ENCODE assay signal across 12 mouse cellular contexts in the genomic region with DNA sequence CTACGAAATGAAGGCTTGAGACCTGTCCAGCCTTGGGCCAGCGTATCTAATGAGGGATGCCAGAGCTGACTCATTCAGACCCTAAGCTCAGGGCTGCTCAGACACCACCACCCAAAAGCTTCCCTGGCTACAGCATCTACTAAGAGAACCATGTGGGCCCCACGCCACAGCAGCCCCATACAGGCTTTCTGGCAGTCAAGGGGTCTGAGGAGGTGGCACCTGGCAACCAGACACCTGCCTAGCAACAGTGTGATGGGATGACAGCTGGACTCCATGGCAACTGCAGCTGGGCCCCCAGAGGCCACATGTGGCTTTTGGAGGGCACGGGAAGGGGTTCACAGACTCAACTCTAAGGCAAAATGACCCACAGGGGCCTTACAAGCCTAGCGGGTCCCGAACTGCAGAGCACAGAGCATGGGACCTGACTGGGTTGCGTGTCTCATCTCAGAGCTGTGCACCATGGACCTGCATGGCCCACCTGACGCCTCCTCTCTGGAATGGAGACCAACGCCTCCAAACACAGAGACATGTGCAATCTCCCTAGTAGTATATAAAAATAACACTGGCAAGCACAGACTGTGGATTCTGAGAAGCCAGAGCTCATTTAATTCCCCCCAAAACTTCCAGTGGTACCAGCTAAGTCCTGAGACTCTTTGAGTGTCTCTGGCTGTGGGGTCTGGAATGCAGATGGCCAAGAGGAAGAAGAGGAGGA. TPM values are rescaled to one million over a fixed set of nuclear protein-coding genes. Genes with fewer than 3 reads are reported as not detected.
DNase-seq lines count a peak whose midpoint lies in the region; ATAC-seq and TF ChIP-seq lines count a peak whose summit lies in the region.
"Had no signal": no experiment of that assay in that cellular context is flagged by ENCODE, and none has a peak within 500 bp of the region (broad histone marks: within the 10 kb centered on the region; RNA-seq: fewer than 3 reads in every experiment).

No protein-coding gene starts in this region.

- H3K27me3 ChIP-seq in embryonic facial prominence, embryonic 11.5 days (ENCODE audit: control insufficient read depth, insufficient read depth, low read length): no peaks in the 10 kb centered on the region
- no peaks in the 10 kb centered on the region for H3K27me3 ChIP-seq in hindbrain, embryonic 14.5 days (ENCODE audit: control insufficient read depth, insufficient read depth, low read length)
- no peaks in the 10 kb centered on the region for H3K27me3 ChIP-seq in neural tube, embryonic 12.5 days (replicated peaks)
- H3K27me3 ChIP-seq: liver, embryonic 12.5 days had no signal

- H3K4me1 ChIP-seq in embryonic facial prominence, embryonic 11.5 days (ENCODE audit: control insufficient read depth, insufficient read depth, low read length): peaks cover 8% of the 10 kb centered on the region; the same call in 1 of the 2 replicates
- peaks cover 40% of the 10 kb centered on the region for H3K4me1 ChIP-seq in hindbrain, embryonic 14.5 days (replicated peaks; ENCODE audit: control insufficient read depth, insufficient read depth, low read length)
- H3K4me1 ChIP-seq in neural tube, embryonic 12.5 days: peaks cover 45% of the 10 kb centered on the region

- no peak overlapping the region; the same call in 1 of the 2 replicates for H3K9ac ChIP-seq in embryonic facial prominence, embryonic 11.5 days (replicated peaks; ENCODE audit: low read length)
- H3K9ac ChIP-seq in hindbrain, embryonic 14.5 days: 0 out of 2 replicates have a peak overlapping the region, but pooled peaks have one; percentile 20
- H3K9ac ChIP-seq in neural tube, embryonic 12.5 days: no peak overlapping the region
- H3K9ac ChIP-seq: liver, embryonic 12.5 days had no signal

- no peak overlapping the region for H3K4me3 ChIP-seq in embryonic facial prominence, embryonic 11.5 days (ENCODE audit: low read depth, low read length)
- no peak overlapping the region for H3K4me3 ChIP-seq in hindbrain, embryonic 14.5 days (replicated peaks; ENCODE audit: low read length)
- H3K4me3 ChIP-seq in neural tube, embryonic 12.5 days: no peak overlapping the region
- H3K4me3 ChIP-seq: liver, embryonic 12.5 days had no signal

- no peak for TF ChIP-seq CTCF in brain, embryonic 14.5 days (IDR thresholded peaks at IDR 0.05; ENCODE audit: borderline replicate concordance, extremely low read depth, insufficient read depth, insufficient read length)

- H3K9me3 ChIP-seq in embryonic facial prominence, embryonic 11.5 days (replicated peaks; ENCODE audit: control insufficient read depth, low read length): no peaks in the 10 kb centered on the region
- H3K9me3 ChIP-seq in hindbrain, embryonic 14.5 days (ENCODE audit: control insufficient read depth, low read length): no peaks in the 10 kb centered on the region
- H3K9me3 ChIP-seq in neural tube, embryonic 12.5 days: no peaks in the 10 kb centered on the region
- H3K9me3 ChIP-seq: liver, embryonic 12.5 days had no signal

- peak overlapping the region; percentile 8; the same call in 1 of the 2 replicates for H3K4me2 ChIP-seq in embryonic facial prominence, embryonic 11.5 days (ENCODE audit: low read depth, low read length)
- no peak overlapping the region for H3K4me2 ChIP-seq in hindbrain, embryonic 14.5 days (replicated peaks)
- H3K4me2 ChIP-seq in neural tube, embryonic 12.5 days (replicated peaks): peak overlapping the region; percentile 4; the same call in 1 of the 2 replicates
- H3K4me2 ChIP-seq: liver, embryonic 12.5 days had no signal

- 0 out of 2 replicates have a peak, but pooled peaks have one; percentile 3 for ATAC-seq in embryonic facial prominence, embryonic 11.5 days (replicated peaks; ENCODE audit: insufficient number of reproducible peaks, low FRiP score, low TSS enrichment, low read depth)
- peak; percentile 44; the same call in 1 of the 2 replicates for ATAC-seq in hindbrain, embryonic 14.5 days (ENCODE audit: low FRiP score)
- 0 out of 2 replicates have a peak, but pooled peaks have one; percentile 22 for ATAC-seq in neural tube, embryonic 12.5 days (ENCODE audit: low FRiP score, low read depth)
- ATAC-seq: liver, embryonic 12.5 days had no signal

- H3K36me3 ChIP-seq in embryonic facial prominence, embryonic 11.5 days (replicated peaks; ENCODE audit: control insufficient read depth, insufficient read depth, low read depth, low read length): no peaks in the 10 kb centered on the region
- no peaks in the 10 kb centered on the region for H3K36me3 ChIP-seq in hindbrain, embryonic 14.5 days (replicated peaks; ENCODE audit: control insufficient read depth, insufficient read depth)
- no peaks in the 10 kb centered on the region for H3K36me3 ChIP-seq in neural tube, embryonic 12.5 days
- H3K36me3 ChIP-seq: liver, embryonic 12.5 days had no signal

- intact Hi-C loops in gastrocnemius, postnatal 36 days (cut with DNase I): no loop called here

- TF ChIP-seq POLR2A in brain, embryonic 14.5 days (IDR thresholded peaks at IDR 0.05; ENCODE audit: borderline replicate concordance, extremely low read depth, insufficient read depth, insufficient read length, poor library complexity, severe bottlenecking): no peak

- DNase-seq in brain, embryonic 14.5 days (ENCODE audit: low read depth): peak; percentile 68
- no peak for DNase-seq in embryonic facial prominence, embryonic 11.5 days (ENCODE audit: low spot score)
- no peak for DNase-seq in hindbrain, embryonic 14.5 days (ENCODE audit: low spot score)
- no peak for DNase-seq in gastrocnemius, postnatal 36 days
- DNase-seq in cerebellum, adult 11 months: no peak
- no peak for DNase-seq in gastrocnemius, adult 8-10 months (ENCODE audit: low spot score in 2 of 2)
- DNase-seq in left cerebral cortex, adult 8-10 months (ENCODE audit: low spot score in 2 of 2): no peak
- DNase-seq: cerebellum, adult 9-11 months; gastrocnemius, postnatal 10 days; heart, postnatal 4 days had no signal

- 69% methylated on average over 9 of the region's 9 CpGs for WGBS in embryonic facial prominence, embryonic 11.5 days
- 55% methylated on average over 9 of the region's 9 CpGs for WGBS in hindbrain, embryonic 14.5 days
- 64% methylated on average over 9 of the region's 9 CpGs for WGBS in neural tube, embryonic 12.5 days

- H3K27ac ChIP-seq in embryonic facial prominence, embryonic 11.5 days (replicated peaks; ENCODE audit: low read depth, low read length): no peak overlapping the region
- peak overlapping the region; percentile 68 for H3K27ac ChIP-seq in hindbrain, embryonic 14.5 days
- H3K27ac ChIP-seq in neural tube, embryonic 12.5 days: no peak overlapping the region
- H3K27ac ChIP-seq: liver, embryonic 12.5 days had no signal

RNA-seq across cellular contexts. Expression of a gene that starts 50.2 kb away (rescaled TPM):
- 49.4 and 55.7 TPM in 2 replicates for polyA plus RNA-seq in brain, embryonic 14.5 days (2012; rRNA removed)
- polyA plus RNA-seq in embryonic facial prominence, embryonic 11.5 days (2014; fragmentation: Nextera tagmentation; extraction: Ambion mirVana): 15.5 and 21.7 TPM in 2 replicates
- 27.3 and 28.8 TPM in 2 replicates for polyA plus RNA-seq in hindbrain, embryonic 14.5 days (2014; fragmentation: Nextera tagmentation; extraction: Ambion mirVana)
- 45.3 and 47.8 TPM in 2 replicates for polyA plus RNA-seq in neural tube, embryonic 12.5 days (2016; fragmentation: Nextera tagmentation; extraction: Ambion mirVana)
- total RNA-seq in gastrocnemius, postnatal 36 days (2021): 1 to 10 TPM; 3.7 to 5.0 TPM
- total RNA-seq in gastrocnemius, adult 8-10 months (2022): 1 to 10 TPM; 3.2 to 3.8 (median 3.4) TPM
- 10 to 100 TPM; 91.7 to 98.3 (median 95.8) TPM for total RNA-seq in left cerebral cortex, adult 8-10 months (2022)
